Mouse (Mus musculus) midbrain, embryonic 11.5 days (tissue): ENCODE measurements around the gene 2210016L21Rik. TPM values are rescaled to one million over a fixed set of nuclear protein-coding genes. Genes with fewer than 3 reads are reported as not detected.

Experiments
- ATAC-seq: fragments of 200-750 bp; cut with Nextera tagmentation; 2 replicates; pipeline ENCODE4 v1.8.0; 2017; ENCODE audit warnings: moderate TSS enrichment, moderate library complexity; ENCODE audit not compliant: low FRiP score
- DNase-seq: peaks from one replicate; pipeline ENCODE4 v3.0.0; 2015; ENCODE audit warnings: low spot score; ENCODE audit errors: missing footprints
- H3K27ac ChIP-seq: fragments of 300-500 bp; sonication (generic); 2 replicates; pipeline ENCODE4 v1.5.1; 2014; ENCODE audit warnings: low read depth, low read length
- H3K27me3 ChIP-seq: fragments of 300-500 bp; sonication (generic); 2 replicates; pipeline ENCODE4 v1.6.1; 2014; ENCODE audit warnings: mild to moderate bottlenecking, low read length, moderate library complexity, mixed read lengths; ENCODE audit not compliant: control insufficient read depth, insufficient read depth
- H3K36me3 ChIP-seq: fragments of 300-500 bp; sonication (generic); 2 replicates; pipeline ENCODE4 v1.6.1; 2014; ENCODE audit warnings: mild to moderate bottlenecking, low read length, moderate library complexity, mixed read lengths; ENCODE audit not compliant: control insufficient read depth, insufficient read depth
- H3K4me1 ChIP-seq: fragments of 300-500 bp; sonication (generic); 2 replicates; pipeline ENCODE4 v1.6.1; 2014; ENCODE audit warnings: low read length; ENCODE audit not compliant: control insufficient read depth, insufficient read depth
- H3K4me2 ChIP-seq: fragments of 300-500 bp; sonication (generic); 2 replicates; pipeline ENCODE4 v1.6.1; 2014; ENCODE audit warnings: mild to moderate bottlenecking, moderate library complexity
- H3K4me3 ChIP-seq: fragments of 300-500 bp; sonication (generic); 2 replicates; pipeline ENCODE4 v1.5.1; 2014; ENCODE audit warnings: low read depth, low read length
- H3K9ac ChIP-seq: fragments of 300-500 bp; sonication (generic); 2 replicates; pipeline ENCODE4 v1.6.1; 2014; ENCODE audit warnings: low read length
- H3K9me3 ChIP-seq: fragments of 300-500 bp; sonication (generic); 2 replicates; pipeline ENCODE4 v1.6.1; 2016; ENCODE audit warnings: low read length; ENCODE audit not compliant: control insufficient read depth
- WGBS: fragments of 180-500 bp; shearing (Covaris S2); extraction: QIAGEN DNeasy Blood & Tissue Kit; methylation state at CpG from one replicate; pipeline ENCODE4 v1.1.7; 2014; 5-methylcytosine and 5-hydroxymethylcytosine counted together
- polyA plus RNA-seq: library from polyadenylated mRNA; unstranded; fragments of >200 nt; fragmentation: Nextera tagmentation; extraction: Ambion mirVana; gene quantifications from 2 replicates; pipeline ENCODE4 v1.2.1, GENCODE M21; 2014

Gene 2210016L21Rik
- polyA plus RNA-seq, 1 experiment from 2014 or later = 43.5 TPM

DNA sequence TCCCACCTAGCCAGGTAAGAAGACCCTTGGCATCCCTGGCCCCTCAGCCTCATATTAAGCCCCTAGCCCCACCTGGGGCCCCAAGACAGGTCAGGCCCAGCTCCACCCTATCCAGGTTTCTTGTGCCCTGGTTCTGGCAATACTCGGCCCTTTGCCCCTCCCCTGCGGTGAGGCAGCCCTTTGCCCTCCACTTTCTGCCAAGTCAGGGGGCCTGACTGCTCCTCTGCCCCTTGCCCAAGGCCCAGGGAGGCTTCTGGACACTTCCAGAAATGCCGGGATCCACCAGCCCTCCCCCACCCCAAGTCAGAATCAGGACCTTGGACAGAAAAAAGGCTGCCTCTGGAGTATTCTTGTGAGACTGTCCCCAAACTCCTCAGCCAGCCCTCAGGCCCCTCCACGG lies 27.1 kb downstream of the 2210016L21Rik start:
- Histone ChIP-seq H3K9ac (no peak overlapping the region), H3K27me3 (no peaks in the 10 kb centered on the region), H3K27ac (no peak overlapping the region), H3K9me3 (no peaks in the 10 kb centered on the region), H3K4me3 (no peak overlapping the region), H3K4me2 (no peak overlapping the region), H3K4me1 (no peaks in the 10 kb centered on the region), H3K36me3 (no peaks in the 10 kb centered on the region)
- 14% methylated on average over 4 of the region's 4 CpGs for WGBS
- ATAC-seq (no peak), DNase-seq (peak; percentile 69)

- H3K9me3 ChIP-seq = no peaks in the 10 kb centered on the region
- DNase-seq = no peak
- no peaks in the 10 kb centered on the region for H3K4me1 ChIP-seq
- no peak overlapping the region for H3K9ac ChIP-seq
- H3K4me3 ChIP-seq = no peak overlapping the region
- 72% methylated on average over 13 of the region's 13 CpGs for WGBS
- H3K27ac ChIP-seq = no peak overlapping the region
- ATAC-seq = no peak
- H3K4me2 ChIP-seq = no peak overlapping the region
- no peaks in the 10 kb centered on the region for H3K27me3 ChIP-seq
- H3K36me3 ChIP-seq = no peaks in the 10 kb centered on the region
Measured at GRCm38 (mm10) chr5:114969609-114970215, 27.8 kb downstream of the 2210016L21Rik start.

DNA sequence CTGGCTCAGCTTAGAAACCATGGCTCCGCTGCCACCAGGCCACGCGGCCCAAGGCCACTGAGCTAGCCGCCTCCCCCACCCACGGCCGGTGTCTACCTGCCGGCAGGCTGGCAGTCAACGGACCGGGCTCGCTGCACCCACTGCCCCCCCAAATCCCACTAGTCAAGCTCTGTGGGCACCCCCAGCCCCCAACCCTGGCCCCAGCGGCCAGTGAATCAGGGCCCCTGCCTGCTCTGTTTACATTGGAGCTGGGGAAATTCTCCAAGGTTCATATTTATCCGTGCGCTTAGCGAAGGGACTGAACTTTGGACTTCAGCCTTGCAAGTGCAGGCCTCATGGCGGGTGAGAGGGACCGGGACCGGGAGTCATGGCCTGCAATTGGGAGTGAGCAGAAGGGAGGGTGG lies 28.9 kb downstream of the 2210016L21Rik start, which contains the start of gene Hnf1a:
TSS of gene Hnf1a (minus strand) at position 271 of the 404 bp plus-strand sequence.
- H3K4me2 ChIP-seq = no peak within 1 kb of the TSS
- no peak within 1 kb of the TSS for H3K27ac ChIP-seq
- no peaks in the 10 kb centered on the region for H3K27me3 ChIP-seq
- H3K9me3 ChIP-seq = no peaks in the 10 kb centered on the region
- DNase-seq (no peak), ATAC-seq (no peak)
- no peak within 1 kb of the TSS for H3K4me3 ChIP-seq
- 87% methylated on average over 16 of the region's 17 CpGs for WGBS
- no peaks in the 10 kb centered on the region for H3K4me1 ChIP-seq
- H3K36me3 ChIP-seq = no peaks in the 10 kb centered on the region
- H3K9ac ChIP-seq = no peak within 1 kb of the TSS

DNA sequence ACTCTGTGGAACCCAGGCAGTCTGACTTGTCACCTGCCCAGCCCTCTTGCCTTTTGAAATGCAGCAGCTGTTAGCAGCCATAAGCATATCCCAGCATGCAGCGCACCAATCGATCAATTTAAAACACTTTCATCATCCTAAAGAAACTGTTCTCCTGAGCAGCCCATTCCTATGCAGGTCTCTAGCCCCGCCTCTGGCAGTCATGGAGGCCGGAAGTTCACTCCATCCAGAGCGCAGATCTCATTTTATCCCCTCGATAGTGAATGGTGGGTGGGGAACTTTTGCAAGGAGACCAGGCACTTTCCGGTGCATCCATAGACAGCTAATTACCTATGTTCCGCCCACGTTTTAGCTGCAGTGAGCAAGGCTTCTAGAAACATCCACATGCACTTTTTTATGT lies 30.2 kb downstream of the 2210016L21Rik start:
- WGBS = 85% methylated on average over 9 of the region's 9 CpGs
- H3K4me2 ChIP-seq = no peak overlapping the region
- no peaks in the 10 kb centered on the region for H3K9me3 ChIP-seq
- no peak for ATAC-seq
- DNase-seq = no peak
- H3K36me3 ChIP-seq = no peaks in the 10 kb centered on the region
- no peaks in the 10 kb centered on the region for H3K4me1 ChIP-seq
- no peaks in the 10 kb centered on the region for H3K27me3 ChIP-seq
- no peak overlapping the region for H3K27ac ChIP-seq
- no peak overlapping the region for H3K9ac ChIP-seq
- H3K4me3 ChIP-seq = no peak overlapping the region

DNA sequence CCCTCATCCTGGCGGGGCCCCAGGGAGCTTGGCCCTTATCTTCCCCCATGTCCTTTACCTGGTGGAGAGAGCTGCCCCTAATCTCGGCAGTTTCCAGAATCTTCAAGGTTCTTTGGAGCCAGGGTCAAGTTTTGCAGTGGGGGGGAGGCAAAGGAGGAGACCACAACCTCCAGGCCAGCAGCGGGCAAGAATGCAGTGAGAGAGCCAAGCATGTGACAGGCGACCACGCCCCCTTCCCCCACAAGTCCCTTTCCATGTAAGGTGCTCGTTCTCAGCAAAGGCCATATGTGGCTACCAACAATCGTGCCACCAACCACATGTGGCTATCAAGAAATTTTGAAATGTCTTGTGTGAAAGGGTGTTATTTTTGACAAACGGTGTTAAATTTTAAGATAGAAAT lies 31.2 kb downstream of the 2210016L21Rik start:
- ATAC-seq (no peak), DNase-seq (no peak)
- Histone ChIP-seq H3K4me2 (no peak overlapping the region), H3K9me3 (no peaks in the 10 kb centered on the region), H3K4me1 (no peaks in the 10 kb centered on the region), H3K4me3 (no peak overlapping the region), H3K36me3 (no peaks in the 10 kb centered on the region), H3K27ac (no peak overlapping the region), H3K27me3 (no peaks in the 10 kb centered on the region), H3K9ac (no peak overlapping the region)
- WGBS = 89% methylated on average over 8 of the region's 8 CpGs

- H3K4me2 ChIP-seq = no peak overlapping the region
- no peaks in the 10 kb centered on the region for H3K27me3 ChIP-seq
- H3K9ac ChIP-seq = no peak overlapping the region
- ATAC-seq (no peak), DNase-seq (peak; percentile 54)
- H3K9me3 ChIP-seq = no peaks in the 10 kb centered on the region
- H3K27ac ChIP-seq = no peak overlapping the region
- peaks cover 3% of the 10 kb centered on the region; the same call in 1 of the 2 replicates for H3K4me1 ChIP-seq
- H3K36me3 ChIP-seq = no peaks in the 10 kb centered on the region
- H3K4me3 ChIP-seq = no peak overlapping the region
Measured at GRCm38 (mm10) chr5:114976935-114977334, 35.0 kb downstream of the 2210016L21Rik start.

GRCm38 (mm10) chr5:114978473-114978872 lies 36.5 kb downstream of the 2210016L21Rik start:
- Histone ChIP-seq H3K9me3 (no peaks in the 10 kb centered on the region), H3K36me3 (no peaks in the 10 kb centered on the region), H3K27me3 (no peaks in the 10 kb centered on the region), H3K4me3 (no peak overlapping the region), H3K9ac (no peak overlapping the region), H3K27ac (no peak overlapping the region), H3K4me2 (no peak overlapping the region), H3K4me1 (peaks cover 3% of the 10 kb centered on the region; the same call in 1 of the 2 replicates)
- no peak for DNase-seq
- ATAC-seq = no peak
- 70% methylated on average over 11 of the region's 11 CpGs for WGBS

- Histone ChIP-seq H3K9ac (peak overlapping the region; percentile 36; the same call in 1 of the 2 replicates), H3K36me3 (no peaks in the 10 kb centered on the region), H3K27me3 (no peaks in the 10 kb centered on the region), H3K4me1 (peaks cover 3% of the 10 kb centered on the region; the same call in 1 of the 2 replicates), H3K4me2 (peak overlapping the region; percentile 76), H3K27ac (no peak overlapping the region), H3K4me3 (peak overlapping the region; percentile 20; the same call in 1 of the 2 replicates), H3K9me3 (no peaks in the 10 kb centered on the region)
- DNase-seq (no peak), ATAC-seq (0 out of 2 replicates have a peak, but pooled peaks have one; percentile 38)
- WGBS = 3% methylated on average over 6 of the region's 6 CpGs
Measured at GRCm38 (mm10) chr5:114978888-114979249, 36.9 kb downstream of the 2210016L21Rik start.

DNA sequence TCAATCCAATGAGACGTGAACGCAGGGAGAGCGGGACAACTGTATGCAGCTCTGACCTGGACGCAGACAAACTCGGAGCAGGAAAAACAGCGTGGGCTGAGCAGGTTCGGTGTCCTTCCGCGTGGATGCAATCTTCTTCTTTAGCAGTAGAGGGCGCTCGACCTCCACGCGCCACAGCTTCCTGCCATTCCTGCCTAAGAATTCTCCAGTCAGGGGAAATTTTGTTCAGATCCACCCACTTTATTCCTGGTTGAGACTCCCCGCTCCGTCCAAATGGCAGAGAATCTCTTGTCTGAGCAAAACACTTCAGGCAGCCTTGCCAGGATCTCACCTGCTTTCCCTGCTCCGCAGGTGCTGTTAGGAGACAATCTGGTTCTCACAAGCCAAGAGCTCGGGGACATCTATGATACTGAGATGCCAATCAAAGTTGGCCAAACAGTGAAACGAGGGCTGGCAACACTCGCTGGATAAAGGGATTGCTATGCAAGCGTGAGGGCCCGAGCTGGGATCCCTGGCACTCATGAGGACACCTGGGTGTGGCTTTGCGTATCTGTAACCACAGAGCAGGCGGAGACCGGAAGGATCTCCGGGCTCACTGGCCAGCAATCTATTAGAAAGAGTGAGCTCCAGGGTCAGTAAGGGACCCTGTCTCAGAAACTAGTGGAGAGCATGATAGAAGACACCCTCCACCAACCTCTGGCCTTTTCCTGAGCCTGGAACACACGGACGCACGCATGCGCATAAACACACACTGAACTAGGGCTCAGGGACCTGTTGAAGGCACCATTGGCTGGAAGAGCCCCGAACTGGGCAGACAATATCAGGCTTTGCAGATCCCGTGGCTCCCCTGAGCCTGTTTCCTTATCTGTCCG lies 37.5 kb downstream of the 2210016L21Rik start:
- H3K9me3 ChIP-seq = no peaks in the 10 kb centered on the region
- H3K4me1 ChIP-seq = peaks cover 3% of the 10 kb centered on the region; the same call in 1 of the 2 replicates
- peak overlapping the region; percentile 76 for H3K4me2 ChIP-seq
- H3K27ac ChIP-seq = no peak overlapping the region
- ATAC-seq (peak; percentile 48), DNase-seq (peak; percentile 95)
- no peaks in the 10 kb centered on the region for H3K36me3 ChIP-seq
- H3K27me3 ChIP-seq = no peaks in the 10 kb centered on the region
- peak overlapping the region; percentile 36 for H3K9ac ChIP-seq
- WGBS = 4% methylated on average over 32 of the region's 32 CpGs
- peak overlapping the region; percentile 20 for H3K4me3 ChIP-seq
